Mouse (Mus musculus): ENCODE results near the gene Adra2c.

Adra2c gene

GRCm38 (mm10) chr5:35311738-35312250 lies 33.7 kb downstream of the Adra2c start:
- DNase-seq (ENCODE audit: low spot score in 2 of 2): no peak

- no peak for DNase-seq (ENCODE audit: low spot score in 2 of 2)
Observed at GRCm38 (mm10) chr5:35313231-35313821, 35.2 kb downstream of the Adra2c start.

- DNase-seq (ENCODE audit: low spot score in 2 of 2): peak; percentile 22 to 67
Observed at GRCm38 (mm10) chr5:35313826-35314586, 35.9 kb downstream of the Adra2c start.

- no peak for DNase-seq (ENCODE audit: low spot score in 2 of 2)
Observed at GRCm38 (mm10) chr5:35314629-35315028, 36.5 kb downstream of the Adra2c start.

- no peak for DNase-seq (ENCODE audit: low spot score in 2 of 2)
Observed at GRCm38 (mm10) chr5:35315204-35315603, 37.1 kb downstream of the Adra2c start.

GRCm38 (mm10) chr5:35320650-35321049 lies 42.5 kb downstream of the Adra2c start:
- no peak for DNase-seq (ENCODE audit: low spot score in 2 of 2)

GRCm38 (mm10) chr5:35330822-35331221 lies 52.7 kb downstream of the Adra2c start:
- no peak for DNase-seq (ENCODE audit: low spot score in 2 of 2)
